ENCODE assay signal across 10 mouse cellular contexts in the genomic region with DNA sequence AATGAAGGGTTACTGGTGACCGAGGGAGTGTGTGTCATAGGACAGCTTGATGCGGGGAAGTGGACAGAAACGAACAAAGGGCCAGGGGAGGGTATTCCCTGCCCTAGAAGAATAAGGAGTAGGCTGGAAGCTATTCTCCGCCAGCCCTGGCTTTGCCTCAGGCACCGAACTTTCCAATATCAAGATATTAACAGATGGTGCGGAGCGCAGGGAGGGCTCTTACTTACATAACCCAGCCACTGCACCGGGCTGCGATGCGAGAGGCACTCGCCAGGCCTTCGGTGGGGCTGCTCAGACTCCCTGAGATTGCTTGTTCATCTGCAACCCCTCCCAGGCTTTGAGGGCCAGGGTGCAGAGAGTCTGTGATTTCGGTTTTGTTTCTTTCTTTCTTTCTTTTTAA. TPM values are rescaled to one million over a fixed set of nuclear protein-coding genes. Genes with fewer than 3 reads are reported as not detected.
A peak's percentile ranks its signal among the peaks of the same experiment; 100 is the strongest.
DNase-seq lines count a peak whose midpoint lies in the region; ATAC-seq and TF ChIP-seq lines count a peak whose summit lies in the region.
"Had no signal": no experiment of that assay in that cellular context is flagged by ENCODE, and none has a peak within 500 bp of the region (broad histone marks: within the 10 kb centered on the region; RNA-seq: fewer than 3 reads in every experiment).

No protein-coding gene starts in this region.

- no peaks in the 10 kb centered on the region for H3K36me3 ChIP-seq in heart, embryonic 15.5 days
- no peaks in the 10 kb centered on the region for H3K36me3 ChIP-seq in liver, embryonic 14.5 days (replicated peaks; ENCODE audit: control insufficient read depth, insufficient read depth, low read depth)

- no peak for TF ChIP-seq EP300 in liver, embryonic 14.5 days (IDR thresholded peaks at IDR 0.05; ENCODE audit: low read depth)

- no peak for DNase-seq in layer of hippocampus, adult 2 months (ENCODE audit: low spot score in 2 of 2)
- DNase-seq in layer of hippocampus, postnatal 10 days (ENCODE audit: low spot score in 2 of 2) = no peak
- peak; percentile 91 for DNase-seq in cerebellum, adult 9-10 months
- DNase-seq in liver, embryonic 14.5 days (ENCODE audit: low read depth in 3 of 3, low spot score in 3 of 3) = no peak
- peak; percentile 26 for DNase-seq in yolk sac, embryonic 10.5 days (ENCODE audit: low spot score)
- DNase-seq in MN1 (ENCODE audit: low spot score) = no peak
- no peak for DNase-seq in gastrocnemius, postnatal 14 days

- peak overlapping the region; percentile 57 for H3K9ac ChIP-seq in heart, embryonic 15.5 days
- H3K9ac ChIP-seq in liver, embryonic 14.5 days (replicated peaks) = no peak overlapping the region

- peaks cover 20% of the 10 kb centered on the region for H3K27me3 ChIP-seq in heart, embryonic 15.5 days
- H3K27me3 ChIP-seq in liver, embryonic 14.5 days (ENCODE audit: control insufficient read depth, insufficient read depth, low read length) = peaks cover 68% of the 10 kb centered on the region

- no peaks in the 10 kb centered on the region for H3K9me3 ChIP-seq in heart, embryonic 15.5 days (replicated peaks)
- H3K9me3 ChIP-seq in liver, embryonic 14.5 days (ENCODE audit: control insufficient read depth, low read length) = no peaks in the 10 kb centered on the region

- intact Hi-C loops in gastrocnemius, postnatal 14 days (cut with DNase I; ENCODE audit: low total_unique reads) = no loop called here

- peak overlapping the region; percentile 44 for H3K4me3 ChIP-seq in layer of hippocampus, adult 2 months
- H3K4me3 ChIP-seq in heart, embryonic 15.5 days = peak overlapping the region; percentile 86
- H3K4me3 ChIP-seq in liver, embryonic 14.5 days (ENCODE audit: insufficient read depth in 1 of 2, low read depth in 2 of 2, low read length in 2 of 2) = no peak overlapping the region

- no peak for TF ChIP-seq CTCF in layer of hippocampus, adult 2 months (conservative IDR thresholded peaks at IDR 0.05)
- TF ChIP-seq CTCF in liver, embryonic 14.5 days (IDR thresholded peaks at IDR 0.05; ENCODE audit: low read depth) = no peak

- no peak for ATAC-seq in heart, embryonic 15.5 days (replicated peaks; ENCODE audit: insufficient number of reproducible peaks, insufficient read depth, low FRiP score, low read depth)
- peak; percentile 17; the same call in 1 of the 2 replicates for ATAC-seq in liver, embryonic 14.5 days (ENCODE audit: insufficient read depth)
- ATAC-seq: Patski had no signal

- 6% methylated on average over 13 of the region's 13 CpGs for WGBS in heart, embryonic 15.5 days
- WGBS in liver, embryonic 14.5 days (ENCODE audit: insufficient replicate concordance) = 2% methylated on average over 13 of the region's 13 CpGs

- peak overlapping the region; percentile 87 for H3K4me2 ChIP-seq in heart, embryonic 15.5 days
- peak overlapping the region; percentile 49 for H3K4me2 ChIP-seq in liver, embryonic 14.5 days (ENCODE audit: low read depth)

- peak overlapping the region; percentile 91 for H3K27ac ChIP-seq in layer of hippocampus, adult 2 months
- peak overlapping the region; percentile 76 for H3K27ac ChIP-seq in heart, embryonic 15.5 days
- H3K27ac ChIP-seq in liver, embryonic 14.5 days = no peak overlapping the region

- peaks cover 34% of the 10 kb centered on the region for H3K4me1 ChIP-seq in heart, embryonic 15.5 days (replicated peaks)
- H3K4me1 ChIP-seq in liver, embryonic 14.5 days (replicated peaks; ENCODE audit: control insufficient read depth in 2 of 2, insufficient read depth in 2 of 2, low read length in 1 of 2) = 0 out of 4 replicates have a peak, but pooled peaks cover 0 to 3% of the 10 kb centered on the region in 2 experiments

RNA-seq across cellular contexts. Expression of a gene that starts 3.7 kb away (rescaled TPM):
- 100 to 1,000 TPM; 102 to 112 TPM for total RNA-seq in layer of hippocampus, adult 2 months (2021)
- total RNA-seq in layer of hippocampus, postnatal 10 days (2021) = 100 to 1,000 TPM in 1 of 2 experiments, 10 to 100 TPM in 1; 91.1 to 106 TPM
- 14.9 and 18.3 TPM in 2 replicates for polyA plus RNA-seq in heart, embryonic 15.5 days (2015; fragmentation: Nextera tagmentation; extraction: Ambion mirVana)
- polyA plus RNA-seq in liver, embryonic 14.5 days (2012; rRNA removed) = 3.1 and 3.7 TPM in 2 replicates
- 4.5 and 5.9 TPM in 2 replicates for polyA plus RNA-seq in liver, embryonic 14.5 days (2014; fragmentation: Nextera tagmentation; extraction: Ambion mirVana)
- total RNA-seq in gastrocnemius, postnatal 14 days (2021) = 1 to 10 TPM; 4.1 to 5.7 TPM
- total RNA-seq: neutrophil, adult 5-6 weeks had no signal

Comparison
In these comparisons a context has a peak if more than half of its experiments do, and no peak if none do; other contexts are left out.
1. DNase-seq: peak in cerebellum, adult 9-10 months (single experiment) and yolk sac, embryonic 10.5 days (single experiment); none in layer of hippocampus, adult 2 months (0 of 2), layer of hippocampus, postnatal 10 days (0 of 2), liver, embryonic 14.5 days (0 of 3), MN1 (single experiment) and gastrocnemius, postnatal 14 days (single experiment).
2. H3K4me3 ChIP-seq: peak in layer of hippocampus, adult 2 months (single experiment) and heart, embryonic 15.5 days (single experiment); none in liver, embryonic 14.5 days (0 of 2).
3. RNA of a gene that starts 3.7 kb away (total RNA-seq): 102 to 112 TPM in layer of hippocampus, adult 2 months and 91.1 to 106 TPM in layer of hippocampus, postnatal 10 days; 4.1 to 5.7 TPM in gastrocnemius, postnatal 14 days; every median in the first group is over 10 times any median in the second.